Mouse (Mus musculus): ENCODE measurements at regions not wholly inside any gene's neighbourhood (a gene's known extent, or its start where the extent isn't known, plus 50 kb on each side); places are given as distances from the start of the nearest gene placed in this dataset.

DNA sequence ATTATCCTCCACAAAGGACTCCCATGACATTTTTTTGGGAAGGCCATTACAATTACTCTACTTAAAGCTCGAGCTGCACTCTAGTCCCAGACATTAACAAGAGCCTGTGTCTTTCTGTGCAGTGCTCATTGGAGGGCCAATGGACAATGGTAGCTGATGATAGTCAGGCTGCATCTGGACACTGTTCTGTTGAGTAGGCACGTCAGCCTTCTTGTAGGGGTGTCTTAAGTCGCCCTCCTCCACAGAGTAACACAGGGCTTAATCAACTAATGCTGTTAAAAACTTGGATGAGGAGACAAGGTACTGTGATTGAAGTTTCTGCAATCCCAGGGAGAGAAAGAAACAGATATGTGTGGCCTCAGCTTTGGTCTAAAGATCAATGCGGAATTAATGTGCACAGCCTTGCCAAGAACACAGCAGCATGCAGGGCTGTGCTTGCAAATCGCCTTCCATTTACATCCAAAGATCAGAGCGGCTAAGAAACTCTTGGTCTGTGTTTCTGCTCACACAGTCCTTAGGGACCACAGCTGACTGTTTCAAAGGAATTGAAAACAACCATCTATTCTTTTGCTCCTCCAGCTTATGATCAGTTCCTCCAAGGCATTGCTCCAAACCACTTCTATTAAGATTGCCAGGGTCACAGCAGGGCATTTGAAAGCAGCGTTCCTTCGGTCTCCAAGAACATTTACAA is 229.5 kb upstream of the Dusp10 start:
- no peaks in the 10 kb centered on the region for H3K9me3 ChIP-seq (ENCODE audit: control insufficient read depth, low read length)
- no peaks in the 10 kb centered on the region for H3K27me3 ChIP-seq (ENCODE audit: control insufficient read depth, insufficient read depth, low read length)
- H3K4me3 ChIP-seq (replicated peaks; ENCODE audit: low read length): no peak overlapping the region
- no peak for TF ChIP-seq POLR2A (IDR thresholded peaks at IDR 0.05; ENCODE audit: borderline replicate concordance, extremely low read depth, insufficient read depth, insufficient read length)
- no peak for ATAC-seq (ENCODE audit: low FRiP score, low read depth)
- peak; percentile 59 for DNase-seq (ENCODE audit: low spot score)
- no peak overlapping the region for H3K27ac ChIP-seq (replicated peaks; ENCODE audit: low read depth, low read length)
- peaks cover 4% of the 10 kb centered on the region for H3K4me1 ChIP-seq (ENCODE audit: control insufficient read depth, insufficient read depth, low read length)
- 41% methylated on average over 8 of the region's 8 CpGs for WGBS
- no peak overlapping the region for H3K4me2 ChIP-seq (replicated peaks; ENCODE audit: low read depth, low read length, severe bottlenecking)
- H3K36me3 ChIP-seq (ENCODE audit: control insufficient read depth, insufficient read depth, low read length): no peaks in the 10 kb centered on the region
- H3K9ac ChIP-seq (ENCODE audit: low read depth, low read length, severe bottlenecking): no peak overlapping the region

DNA sequence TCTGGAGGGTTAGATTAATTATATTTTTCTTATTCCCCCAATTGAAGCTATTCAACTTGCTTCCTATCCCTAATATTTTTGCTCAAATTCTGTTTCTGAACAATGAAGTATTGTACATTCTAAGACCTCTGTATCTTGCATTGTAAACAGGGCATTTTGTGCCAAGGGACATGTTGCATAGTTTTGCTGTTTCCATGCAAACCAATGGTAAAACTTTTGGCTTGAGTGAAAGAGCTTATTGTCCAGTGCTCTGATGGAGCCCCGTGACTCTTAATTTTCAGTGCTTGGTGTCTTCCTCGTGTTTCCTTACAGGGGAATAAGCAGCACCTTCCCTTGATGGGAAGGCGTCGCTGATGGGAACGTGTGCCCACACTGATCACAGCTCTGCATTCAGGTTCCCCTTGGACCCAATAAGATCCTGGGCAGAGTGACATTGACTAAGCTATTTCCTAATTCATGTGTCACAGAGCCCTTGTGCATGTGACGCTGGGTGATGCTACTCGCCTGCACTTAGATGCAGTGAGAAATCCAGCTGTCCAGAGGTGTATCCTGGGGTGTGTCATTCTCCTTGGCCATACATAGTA is 220.8 kb upstream of the Dusp10 start:
- Histone ChIP-seq H3K4me3 (replicated peaks; ENCODE audit: low read length) (no peak overlapping the region), H3K9me3 (ENCODE audit: control insufficient read depth, low read length) (0 out of 2 replicates have a peak, but pooled peaks cover 2% of the 10 kb centered on the region), H3K27ac (replicated peaks; ENCODE audit: low read depth, low read length) (no peak overlapping the region), H3K36me3 (ENCODE audit: control insufficient read depth, insufficient read depth, low read length) (no peaks in the 10 kb centered on the region), H3K9ac (ENCODE audit: low read depth, low read length, severe bottlenecking) (no peak overlapping the region), H3K4me1 (ENCODE audit: control insufficient read depth, insufficient read depth, low read length) (no peaks in the 10 kb centered on the region), H3K27me3 (ENCODE audit: control insufficient read depth, insufficient read depth, low read length) (no peaks in the 10 kb centered on the region), H3K4me2 (replicated peaks; ENCODE audit: low read depth, low read length, severe bottlenecking) (no peak overlapping the region)
- no peak for DNase-seq (ENCODE audit: low spot score)
- no peak for TF ChIP-seq POLR2A (IDR thresholded peaks at IDR 0.05; ENCODE audit: borderline replicate concordance, extremely low read depth, insufficient read depth, insufficient read length)
- WGBS: 90% methylated on average over 7 of the region's 7 CpGs
- ATAC-seq (ENCODE audit: low FRiP score, low read depth): no peak

DNA sequence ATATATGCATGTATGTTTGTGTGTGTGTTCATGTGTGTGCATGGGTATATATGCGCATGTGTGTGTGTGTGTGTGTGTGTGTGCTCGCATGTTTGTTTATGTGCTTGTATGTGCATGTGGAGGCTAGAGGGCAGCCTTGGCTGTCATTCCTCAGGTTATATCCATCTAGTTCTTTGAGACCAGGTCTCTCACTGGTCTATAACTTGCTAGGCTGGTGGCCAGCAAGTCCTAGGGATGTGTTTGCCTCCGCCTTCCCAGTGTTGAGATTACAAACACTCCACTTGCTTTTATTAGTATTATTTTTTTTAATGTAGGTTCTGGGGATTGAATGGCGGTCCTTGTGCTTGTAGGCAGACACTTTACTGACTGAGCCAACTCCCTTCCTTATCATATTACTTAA is 219.8 kb upstream of the Dusp10 start:
- ATAC-seq (ENCODE audit: low FRiP score, low read depth) (no peak), DNase-seq (ENCODE audit: low spot score) (no peak)
- H3K27ac ChIP-seq (replicated peaks; ENCODE audit: low read depth, low read length): no peak overlapping the region
- no peaks in the 10 kb centered on the region for H3K36me3 ChIP-seq (ENCODE audit: control insufficient read depth, insufficient read depth, low read length)
- H3K4me2 ChIP-seq (replicated peaks; ENCODE audit: low read depth, low read length, severe bottlenecking): no peak overlapping the region
- H3K4me1 ChIP-seq (ENCODE audit: control insufficient read depth, insufficient read depth, low read length): no peaks in the 10 kb centered on the region
- WGBS: 87% methylated on average over 4 of the region's 4 CpGs
- no peak for TF ChIP-seq POLR2A (IDR thresholded peaks at IDR 0.05; ENCODE audit: borderline replicate concordance, extremely low read depth, insufficient read depth, insufficient read length)
- H3K27me3 ChIP-seq (ENCODE audit: control insufficient read depth, insufficient read depth, low read length): no peaks in the 10 kb centered on the region
- no peak overlapping the region for H3K4me3 ChIP-seq (replicated peaks; ENCODE audit: low read length)
- H3K9ac ChIP-seq (ENCODE audit: low read depth, low read length, severe bottlenecking): no peak overlapping the region
- 0 out of 2 replicates have a peak, but pooled peaks cover 3% of the 10 kb centered on the region for H3K9me3 ChIP-seq (ENCODE audit: control insufficient read depth, low read length)

DNA sequence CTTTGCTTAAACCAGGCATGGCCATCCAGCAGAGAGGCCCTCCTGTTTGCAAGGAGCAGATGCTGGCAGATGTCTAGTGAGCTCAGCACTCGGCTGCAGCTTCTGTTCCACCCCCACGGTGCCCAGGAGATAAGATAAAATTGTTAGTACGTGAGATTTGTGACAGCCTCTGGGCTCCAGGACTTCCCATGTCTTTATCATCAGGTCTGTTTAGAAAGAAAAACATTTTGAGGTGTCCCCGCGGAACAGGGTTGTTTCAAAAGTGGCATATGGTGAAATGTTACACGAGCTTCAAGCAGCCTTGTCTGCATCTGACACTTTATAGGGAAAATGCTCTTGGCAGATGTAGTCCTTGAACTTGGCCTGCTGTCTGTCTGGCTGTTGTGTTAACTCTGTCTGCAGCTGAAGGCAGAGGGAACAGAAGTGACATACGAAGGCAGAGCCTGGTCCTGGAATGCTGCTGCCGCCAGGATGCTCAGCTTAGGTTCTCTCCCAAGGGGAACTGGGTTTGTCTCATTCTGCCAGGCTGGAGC is 219.1 kb upstream of the Dusp10 start:
- H3K4me1 ChIP-seq (ENCODE audit: control insufficient read depth, insufficient read depth, low read length): no peaks in the 10 kb centered on the region
- WGBS: 41% methylated on average over 8 of the region's 8 CpGs
- DNase-seq (ENCODE audit: low spot score) (peak; percentile 12), ATAC-seq (ENCODE audit: low FRiP score, low read depth) (peak; percentile 44)
- no peak overlapping the region for H3K27ac ChIP-seq (replicated peaks; ENCODE audit: low read depth, low read length)
- H3K36me3 ChIP-seq (ENCODE audit: control insufficient read depth, insufficient read depth, low read length): no peaks in the 10 kb centered on the region
- no peak for TF ChIP-seq POLR2A (IDR thresholded peaks at IDR 0.05; ENCODE audit: borderline replicate concordance, extremely low read depth, insufficient read depth, insufficient read length)
- H3K27me3 ChIP-seq (ENCODE audit: control insufficient read depth, insufficient read depth, low read length): no peaks in the 10 kb centered on the region
- H3K4me2 ChIP-seq (replicated peaks; ENCODE audit: low read depth, low read length, severe bottlenecking): no peak overlapping the region
- no peak overlapping the region for H3K9ac ChIP-seq (ENCODE audit: low read depth, low read length, severe bottlenecking)
- no peak overlapping the region for H3K4me3 ChIP-seq (replicated peaks; ENCODE audit: low read length)
- 0 out of 2 replicates have a peak, but pooled peaks cover 3% of the 10 kb centered on the region for H3K9me3 ChIP-seq (ENCODE audit: control insufficient read depth, low read length)

DNA sequence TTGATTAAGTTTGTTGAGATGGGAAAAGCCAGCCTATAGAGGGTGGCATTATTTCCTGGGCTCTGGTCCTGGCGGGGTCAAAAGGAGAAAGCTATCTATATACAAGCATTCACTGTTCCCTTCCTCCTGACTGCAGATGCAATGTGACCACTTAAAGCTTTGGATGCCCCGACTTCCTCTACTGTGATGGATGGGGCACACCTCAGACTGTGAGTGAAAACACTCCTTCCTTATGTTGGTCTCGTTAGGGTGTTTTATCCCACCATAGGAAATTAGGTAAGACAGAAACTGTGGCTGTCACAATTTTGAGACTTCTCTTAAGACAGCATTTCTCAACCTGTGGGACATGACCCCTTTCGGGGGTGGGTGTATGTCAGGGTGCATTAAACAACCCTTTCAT is 210.8 kb upstream of the Dusp10 start:
- Histone ChIP-seq H3K4me1 (ENCODE audit: control insufficient read depth, insufficient read depth, low read length) (peaks cover 8% of the 10 kb centered on the region; the same call in 1 of the 2 replicates), H3K4me3 (replicated peaks; ENCODE audit: low read length) (no peak overlapping the region), H3K36me3 (ENCODE audit: control insufficient read depth, insufficient read depth, low read length) (no peaks in the 10 kb centered on the region), H3K9me3 (ENCODE audit: control insufficient read depth, low read length) (0 out of 2 replicates have a peak, but pooled peaks cover under 1% of the 10 kb centered on the region), H3K27ac (replicated peaks; ENCODE audit: low read depth, low read length) (no peak overlapping the region), H3K9ac (ENCODE audit: low read depth, low read length, severe bottlenecking) (no peak overlapping the region), H3K4me2 (replicated peaks; ENCODE audit: low read depth, low read length, severe bottlenecking) (no peak overlapping the region), H3K27me3 (ENCODE audit: control insufficient read depth, insufficient read depth, low read length) (no peaks in the 10 kb centered on the region)
- ATAC-seq (ENCODE audit: low FRiP score, low read depth): no peak
- 59% methylated on average over 4 of the region's 4 CpGs for WGBS
- no peak for DNase-seq (ENCODE audit: low spot score)
- TF ChIP-seq POLR2A (IDR thresholded peaks at IDR 0.05; ENCODE audit: borderline replicate concordance, extremely low read depth, insufficient read depth, insufficient read length): no peak
